Mouse (Mus musculus): Measurements from ENCODE around the gene Isl2.

- TF ChIP-seq CTCF (IDR thresholded peaks at IDR 0.05) (no peak), EP300 (IDR thresholded peaks at IDR 0.05) (no peak)
Observed at GRCm38 (mm10) chr9:55540391-55540770, 1.9 kb downstream of the Isl2 start.
